Mouse (Mus musculus): ENCODE results near the gene Ppt1. TPM values are rescaled to one million over a fixed set of nuclear protein-coding genes. Genes with fewer than 3 reads are reported as not detected.

Ppt1 gene
- polyA plus RNA-seq, 3 experiments from 2014 or later: 88.2 to 161 (median 123) TPM

Other genes starting within 250 kb of the Ppt1 start
- gene 9530002B09Rik, start 147.0 kb upstream of the Ppt1 start, polyA plus RNA-seq (2017; shearing (Covaris generic)): not detected
- gene Cap1, start 49.8 kb downstream of the Ppt1 start, polyA plus RNA-seq (2017; shearing (Covaris generic)): 100 to 1,000 TPM; 303 to 446 (median 377) TPM
- 1 to 10 TPM in 2 of 3 experiments, under 1 TPM in 1; 0.68 to 1.5 (median 1.3) TPM for gene Mfsd2a, start 124.9 kb downstream of the Ppt1 start, polyA plus RNA-seq (2017; shearing (Covaris generic))
- gene Mycl, start 159.4 kb downstream of the Ppt1 start, polyA plus RNA-seq (2017; shearing (Covaris generic)): not detected
- gene Trit1, start 180.4 kb downstream of the Ppt1 start, polyA plus RNA-seq (2017; shearing (Covaris generic)): 10 to 100 TPM; 10.7 to 20.6 (median 19.9) TPM